Comparison of ENCODE assay signal across 23 mouse cellular contexts in genomic region chr11:21009505-21009904, GRCm38 (mm10).
"Had no signal": no experiment of that assay in that cellular context is flagged by ENCODE, and none has a peak within 500 bp of the region (broad histone marks: within the 10 kb centered on the region; RNA-seq: fewer than 3 reads in every experiment).

No protein-coding gene starts in this region.

- H3K27ac ChIP-seq: forebrain, embryonic 15.5 days; gastrocnemius, adult 2 months; heart, embryonic 13.5 days; heart, embryonic 15.5 days; hindbrain, embryonic 13.5 days; hindbrain, embryonic 15.5 days; intestine, embryonic 15.5 days; left cerebral cortex, adult 2 months; limb, embryonic 13.5 days; limb, embryonic 15.5 days had no signal

- DNase-seq: gastrocnemius, adult 2 months; gastrocnemius, postnatal 10 days; gastrocnemius, postnatal 25 days; heart, adult 18-20 months; heart, postnatal 14 days; heart, postnatal 36 days; kidney, adult 18-20 months; kidney, adult 8-10 months; kidney, postnatal 10 days; kidney, postnatal 36 days; layer of hippocampus, adult 9-11 months; layer of hippocampus, postnatal 36 days had no signal

- ATAC-seq: forebrain, embryonic 15.5 days; inflammation-experienced regulatory T-cells, adult 6 months; intestine, embryonic 15.5 days; intestine, postnatal 0 days had no signal

- H3K36me3 ChIP-seq: forebrain, embryonic 15.5 days; heart, embryonic 13.5 days; heart, embryonic 15.5 days; hindbrain, embryonic 13.5 days; hindbrain, embryonic 15.5 days; intestine, embryonic 15.5 days; limb, embryonic 13.5 days; limb, embryonic 15.5 days had no signal

- H3K4me3 ChIP-seq: forebrain, embryonic 15.5 days; gastrocnemius, adult 2 months; heart, embryonic 13.5 days; heart, embryonic 15.5 days; hindbrain, embryonic 13.5 days; hindbrain, embryonic 15.5 days; intestine, embryonic 15.5 days; left cerebral cortex, adult 2 months; limb, embryonic 13.5 days; limb, embryonic 15.5 days had no signal
